Mouse (Mus musculus) limb, embryonic 14.5 days (tissue): ENCODE measurements around the gene Mast4. TPM values are rescaled to one million over a fixed set of nuclear protein-coding genes. Genes with fewer than 3 reads are reported as not detected.

Experiments used
- ATAC-seq: fragments of 200-750 bp; cut with Nextera tagmentation; 2 replicates; pipeline ENCODE4 v1.8.0; 2017; ENCODE audit warnings: low read depth, moderate number of reproducible peaks, moderate TSS enrichment; ENCODE audit not compliant: low FRiP score
- DNase-seq: peaks from one replicate; pipeline ENCODE4 v3.0.0-alpha.2; 2015; ENCODE audit warnings: low spot score
- H3K27ac ChIP-seq: fragments of 300-500 bp; sonication (generic); replicated peaks from 2 replicates; pipeline ENCODE4 v1.5.1; 2014; ENCODE audit warnings: low read depth, mild to moderate bottlenecking, low read length, moderate library complexity, mixed read lengths
- H3K27me3 ChIP-seq: fragments of 300-500 bp; sonication (generic); 2 replicates; pipeline ENCODE4 v1.6.1; 2014; ENCODE audit warnings: low read length, mixed read lengths; ENCODE audit not compliant: control insufficient read depth, insufficient read depth
- H3K36me3 ChIP-seq: fragments of 300-500 bp; sonication (generic); 2 replicates; pipeline ENCODE4 v1.6.1; 2014; ENCODE audit warnings: mild to moderate bottlenecking, low read length, moderate library complexity, mixed read lengths; ENCODE audit not compliant: control insufficient read depth, insufficient read depth
- H3K4me1 ChIP-seq: fragments of 300-500 bp; sonication (generic); 2 replicates; pipeline ENCODE4 v1.6.1; 2014; ENCODE audit warnings: antibody characterized with exemption, low read length, mixed read lengths; ENCODE audit not compliant: control insufficient read depth, insufficient read depth
- H3K4me2 ChIP-seq: fragments of 300-500 bp; sonication (generic); replicated peaks from 2 replicates; pipeline ENCODE4 v1.6.1; 2014; ENCODE audit warnings: low read depth, mild to moderate bottlenecking, low read length, moderate library complexity; ENCODE audit not compliant: severe bottlenecking
- H3K4me3 ChIP-seq: fragments of 300-500 bp; sonication (generic); replicated peaks from 2 replicates; pipeline ENCODE4 v1.5.1; 2014; ENCODE audit warnings: low read length
- H3K9ac ChIP-seq: fragments of 300-500 bp; sonication (generic); 2 replicates; pipeline ENCODE4 v1.6.1; 2014; ENCODE audit warnings: mild to moderate bottlenecking, low read depth, low read length, moderate library complexity; ENCODE audit not compliant: severe bottlenecking
- H3K9me3 ChIP-seq: fragments of 300-500 bp; sonication (generic); 2 replicates; pipeline ENCODE4 v1.6.1; 2016; ENCODE audit warnings: low read length; ENCODE audit not compliant: control insufficient read depth
- POLR2A ChIP-seq: fragments of 200-500 bp; IDR thresholded peaks from 2 replicates; pipeline ENCODE4 v1.8.0; 2012; ENCODE audit warnings: inconsistent platforms, mild to moderate bottlenecking, moderate library complexity, borderline replicate concordance; ENCODE audit not compliant: insufficient read depth, insufficient read length; ENCODE audit errors: extremely low read depth
- WGBS: fragments of 180-500 bp; shearing (Covaris S2); extraction: QIAGEN DNeasy Blood & Tissue Kit; methylation state at CpG from one replicate; pipeline ENCODE4 v1.1.7; 2014; 5-methylcytosine and 5-hydroxymethylcytosine counted together
- polyA plus RNA-seq, 2 experiments: library from polyadenylated mRNA; depleted of rRNA in 1 of 2; stranded (reverse) in 1 of 2; unstranded in 1 of 2; fragments of >200 nt; fragmentation: Nextera tagmentation in 1 of 2; extraction: Ambion mirVana in 1 of 2; gene quantifications; 2 replicates each; pipeline versions ENCODE4 v1.2.1 to v1.2.3; 2012 to 2014

Mast4 gene
- polyA plus RNA-seq, 2 experiments: 12.5 to 25.2 TPM

GRCm38 (mm10) chr13:103093713-103094112 is 240.6 kb downstream of the Mast4 start:
- Histone ChIP-seq H3K9ac (no peak overlapping the region), H3K27me3 (peaks cover 10% of the 10 kb centered on the region; the same call in 1 of the 2 replicates), H3K4me2 (no peak overlapping the region), H3K4me1 (peaks cover 6% of the 10 kb centered on the region; the same call in 1 of the 2 replicates), H3K9me3 (no peaks in the 10 kb centered on the region), H3K4me3 (no peak overlapping the region), H3K36me3 (no peaks in the 10 kb centered on the region), H3K27ac (no peak overlapping the region)
- 84% methylated on average over 1 of the region's 1 CpGs for WGBS
- DNase-seq: no peak
- no peak for TF ChIP-seq POLR2A
- ATAC-seq: no peak

DNA sequence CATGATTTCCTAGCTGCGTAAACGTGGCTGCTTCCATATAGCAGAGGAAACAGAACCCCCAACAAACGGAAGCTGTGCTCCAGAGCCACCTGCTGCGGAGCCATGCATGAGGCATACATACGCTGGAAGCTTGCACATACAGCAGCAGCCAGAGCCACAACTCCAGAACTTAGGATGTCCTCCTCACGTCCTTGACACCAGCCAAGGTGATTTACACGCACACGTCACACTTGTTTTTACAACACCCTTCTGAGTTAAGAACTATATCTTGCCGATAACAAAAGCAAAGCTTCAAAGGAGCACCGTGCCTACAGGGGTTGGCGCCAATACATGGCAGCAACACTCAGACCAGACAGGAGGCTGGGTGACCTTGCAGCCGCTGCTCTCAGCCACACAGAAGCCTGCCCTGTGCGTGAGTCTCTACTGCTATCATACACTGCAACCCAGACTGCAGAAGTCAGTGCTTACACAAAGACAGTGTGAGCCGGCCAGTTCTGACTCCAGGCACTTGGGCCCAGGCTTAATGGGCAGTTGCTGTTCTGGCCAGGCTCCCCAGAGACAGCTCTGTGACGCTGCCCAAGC is 248.7 kb downstream of the Mast4 start:
- no peak overlapping the region for H3K4me2 ChIP-seq
- TF ChIP-seq POLR2A: no peak
- 71% methylated on average over 15 of the region's 15 CpGs for WGBS
- DNase-seq: no peak
- H3K9me3 ChIP-seq: 0 out of 2 replicates have a peak, but pooled peaks cover 3% of the 10 kb centered on the region
- H3K36me3 ChIP-seq: no peaks in the 10 kb centered on the region
- no peaks in the 10 kb centered on the region for H3K27me3 ChIP-seq
- no peak overlapping the region for H3K4me3 ChIP-seq
- H3K9ac ChIP-seq: no peak overlapping the region
- H3K4me1 ChIP-seq: 0 out of 2 replicates have a peak, but pooled peaks cover 3% of the 10 kb centered on the region
- no peak for ATAC-seq
- no peak overlapping the region for H3K27ac ChIP-seq

- H3K27me3 ChIP-seq: no peaks in the 10 kb centered on the region
- no peaks in the 10 kb centered on the region for H3K36me3 ChIP-seq
- no peak overlapping the region for H3K4me2 ChIP-seq
- 0 out of 2 replicates have a peak, but pooled peaks cover 3% of the 10 kb centered on the region for H3K4me1 ChIP-seq
- H3K27ac ChIP-seq: no peak overlapping the region
- H3K9me3 ChIP-seq: 0 out of 2 replicates have a peak, but pooled peaks cover 3% of the 10 kb centered on the region
- no peak for ATAC-seq
- H3K4me3 ChIP-seq: no peak overlapping the region
- WGBS: 30% methylated on average over 2 of the region's 6 CpGs
- no peak for TF ChIP-seq POLR2A
- H3K9ac ChIP-seq: no peak overlapping the region
- no peak for DNase-seq
Measured at GRCm38 (mm10) chr13:103082891-103083290, 251.4 kb downstream of the Mast4 start.

DNA sequence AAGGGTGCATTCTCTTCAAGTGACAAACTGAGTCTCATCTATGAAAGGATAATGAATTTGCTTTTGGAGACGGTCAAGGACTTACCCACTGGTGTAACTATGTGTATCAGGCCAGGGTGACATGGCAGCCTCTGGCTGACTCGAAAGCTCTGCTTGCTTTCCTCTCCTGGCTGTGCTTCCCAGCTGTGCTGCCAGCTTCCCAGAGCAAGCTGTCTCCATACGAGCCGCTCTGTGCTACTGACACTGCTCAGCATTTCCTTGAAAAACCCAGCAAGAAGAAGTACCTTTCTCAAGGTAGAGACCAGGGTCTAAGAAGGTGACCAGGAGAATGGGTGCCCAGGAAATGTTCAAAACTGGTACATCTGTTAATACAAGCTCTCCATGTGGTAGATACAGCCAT is 254.5 kb downstream of the Mast4 start:
- no peak for ATAC-seq
- H3K27ac ChIP-seq: no peak overlapping the region
- no peak overlapping the region for H3K4me3 ChIP-seq
- H3K4me1 ChIP-seq: no peaks in the 10 kb centered on the region
- no peak overlapping the region for H3K4me2 ChIP-seq
- no peak overlapping the region for H3K9ac ChIP-seq
- no peaks in the 10 kb centered on the region for H3K9me3 ChIP-seq
- H3K36me3 ChIP-seq: no peaks in the 10 kb centered on the region
- DNase-seq: no peak
- no peaks in the 10 kb centered on the region for H3K27me3 ChIP-seq
- no peak for TF ChIP-seq POLR2A
- WGBS: 73% methylated on average over 4 of the region's 4 CpGs

DNA sequence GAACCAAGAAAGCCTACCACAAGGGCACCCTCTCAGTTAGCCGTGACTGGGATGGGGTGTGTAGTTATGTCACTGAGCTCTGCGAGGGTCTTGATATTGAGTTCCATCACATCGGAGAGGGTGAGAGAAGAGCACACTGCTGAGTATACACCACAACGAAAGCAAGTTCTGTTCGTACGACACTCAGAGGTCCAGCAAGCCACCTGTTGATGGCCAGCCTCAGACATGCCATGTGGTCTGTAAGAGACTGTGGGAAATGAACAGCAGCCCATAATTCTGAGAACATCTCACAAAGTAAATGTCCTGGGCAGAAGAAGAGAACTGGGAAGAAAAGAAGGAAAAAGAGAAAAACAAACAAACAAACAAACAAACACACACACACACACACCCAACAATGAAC is 255.5 kb downstream of the Mast4 start:
- no peaks in the 10 kb centered on the region for H3K4me1 ChIP-seq
- H3K27me3 ChIP-seq: no peaks in the 10 kb centered on the region
- H3K9ac ChIP-seq: no peak overlapping the region
- no peak overlapping the region for H3K27ac ChIP-seq
- no peak for ATAC-seq
- no peaks in the 10 kb centered on the region for H3K9me3 ChIP-seq
- no peaks in the 10 kb centered on the region for H3K36me3 ChIP-seq
- H3K4me3 ChIP-seq: no peak overlapping the region
- TF ChIP-seq POLR2A: no peak
- H3K4me2 ChIP-seq: no peak overlapping the region
- DNase-seq: no peak
- 93% methylated on average over 6 of the region's 6 CpGs for WGBS
